Mouse (Mus musculus) heart, adult 2 months (tissue): Measurements from ENCODE around the gene Sorl1.

ENCODE experiments used
- CTCF ChIP-seq: fragments of 200-600 bp; IDR thresholded peaks from 2 replicates; pipeline ENCODE4 v1.8.1; 2022; ENCODE audit warnings: antibody characterized with exemption, mild to moderate bottlenecking, moderate library complexity
- EP300 ChIP-seq: fragments of 200-500 bp; IDR thresholded peaks from 2 replicates; pipeline ENCODE4 v1.6.1; 2011; ENCODE audit warnings: low read depth, low read length, control low read depth; ENCODE audit not compliant: insufficient read depth

GRCm38 (mm10) chr9:42028807-42029206 lies 95.3 kb downstream of the Sorl1 start:
- TF ChIP-seq EP300 (no peak), CTCF (no peak)
